16 mouse cellular contexts compared by ENCODE assay signal in genomic region chr10:96631066-96631711, GRCm38 (mm10).
"Had no signal": no experiment of that assay in that cellular context is flagged by ENCODE, and none has a peak within 500 bp of the region (broad histone marks: within the 10 kb centered on the region; RNA-seq: fewer than 3 reads in every experiment).

No protein-coding gene starts in this region.

- H3K9me3 ChIP-seq: kidney, embryonic 15.5 days; limb, embryonic 15.5 days; liver, embryonic 12.5 days; midbrain, embryonic 10.5 days; neural tube, embryonic 12.5 days had no signal

- H3K4me2 ChIP-seq: kidney, embryonic 15.5 days; limb, embryonic 15.5 days; liver, embryonic 12.5 days; lung, embryonic 14.5 days; neural tube, embryonic 12.5 days had no signal

- ATAC-seq: liver, embryonic 12.5 days had no signal

- DNase-seq: kidney, postnatal 25 days; layer of hippocampus, postnatal 36 days; lung, embryonic 14.5 days; lung, postnatal 10 days; lung, postnatal 4 days; midbrain, embryonic 14.5 days; right cerebral cortex, adult 18-20 months; right cerebral cortex, postnatal 25 days; thymus, adult 18-20 months; thymus, postnatal 14 days had no signal

- H3K27ac ChIP-seq: kidney, embryonic 15.5 days; limb, embryonic 15.5 days; liver, embryonic 12.5 days; midbrain, embryonic 10.5 days; neural tube, embryonic 12.5 days had no signal

- H3K36me3 ChIP-seq: liver, embryonic 12.5 days had no signal

- H3K4me3 ChIP-seq: kidney, embryonic 15.5 days; limb, embryonic 15.5 days; liver, embryonic 12.5 days; midbrain, embryonic 10.5 days; myocyte; neural tube, embryonic 12.5 days had no signal

- H3K27me3 ChIP-seq: kidney, embryonic 15.5 days; limb, embryonic 15.5 days; liver, embryonic 12.5 days; neural tube, embryonic 12.5 days had no signal

- H3K9ac ChIP-seq: kidney, embryonic 15.5 days; limb, embryonic 15.5 days; liver, embryonic 12.5 days; lung, embryonic 14.5 days; neural tube, embryonic 12.5 days had no signal
